Mouse (Mus musculus): Measurements from ENCODE around the gene Slc27a2. TPM values are rescaled to one million over a fixed set of nuclear protein-coding genes. Genes with fewer than 3 reads are reported as not detected.

Gene Slc27a2
- polyA plus RNA-seq (2017; shearing (Covaris generic)) = not detected

DNA sequence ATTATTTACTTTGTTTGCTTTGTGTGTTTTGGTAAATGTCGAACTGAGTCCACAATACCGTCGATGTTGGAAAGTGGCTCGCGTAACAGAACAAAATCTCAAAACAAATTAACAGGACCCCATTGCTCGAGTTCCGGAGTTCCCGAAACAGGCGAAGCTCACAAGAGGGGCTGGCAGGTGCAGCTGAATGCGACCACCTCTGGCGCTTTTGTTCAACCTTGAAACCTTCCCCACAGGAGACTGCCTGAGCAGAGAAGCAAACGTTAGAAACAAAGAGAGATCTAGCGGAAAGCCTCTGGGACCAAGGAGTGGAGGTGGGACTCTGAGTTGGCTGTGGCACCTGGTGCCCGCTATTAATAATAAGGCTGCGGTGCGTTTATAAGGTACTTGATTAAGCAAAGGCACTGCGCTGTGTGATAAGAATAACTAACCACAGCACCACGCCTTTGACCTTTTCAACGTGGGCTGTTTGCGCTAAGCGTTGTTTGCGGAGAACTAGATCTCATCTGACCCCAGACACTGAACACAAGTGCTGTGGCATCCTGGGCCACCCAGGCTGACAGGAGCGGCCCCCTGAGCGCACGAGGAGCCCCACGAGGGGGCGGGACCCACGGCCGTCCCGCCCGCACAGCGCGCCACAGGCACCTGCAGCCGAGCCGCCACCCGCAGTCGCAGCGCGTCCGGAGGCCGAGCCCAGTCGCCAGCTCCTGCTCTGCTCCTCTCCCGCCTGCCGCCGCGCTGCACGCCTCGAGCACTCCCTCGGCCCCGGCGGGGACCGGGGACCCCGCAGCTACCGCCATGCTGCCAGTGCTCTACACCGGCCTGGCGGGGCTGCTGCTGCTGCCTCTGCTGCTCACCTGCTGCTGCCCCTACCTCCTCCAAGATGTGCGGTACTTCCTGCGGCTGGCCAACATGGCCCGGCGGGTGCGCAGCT is at the start of gene Slc27a2:
Gene Slc27a2, plus strand, starts transcription at position 51 of the 934 bp plus-strand sequence.

DNA sequence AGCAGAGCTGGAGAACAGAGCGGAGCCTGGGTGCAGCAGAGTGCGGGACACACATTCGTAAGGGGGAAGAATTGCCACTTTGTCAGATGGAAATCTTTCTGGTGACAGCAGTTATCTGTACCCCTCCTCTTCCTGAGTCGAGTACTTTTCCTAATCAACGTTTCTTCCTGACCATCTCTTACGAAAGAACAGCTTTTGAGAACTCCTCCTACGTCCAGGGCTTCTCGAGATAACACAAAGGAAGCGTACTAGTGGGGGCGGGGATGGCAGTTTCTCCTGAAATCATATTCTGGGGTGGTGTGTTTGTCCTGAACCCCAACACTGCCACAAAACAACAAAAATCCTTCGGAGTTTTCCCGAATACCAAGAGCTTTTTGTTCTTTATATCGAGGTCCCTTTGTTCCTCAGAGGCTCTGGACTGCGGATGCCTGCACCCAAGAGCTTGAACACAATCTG is 67.1 kb downstream of the Slc27a2 start, which contains the start of gene Hdc:
Gene Hdc, minus strand, starts transcription at position 51 of the 456 bp plus-strand sequence.

Other genes with a start within 250 kb of the Slc27a2 start
- 40.8 TPM for gene Atp8b4, start 51.7 kb upstream of the Slc27a2 start, polyA plus RNA-seq (2017; shearing (Covaris generic))
- 13.3 TPM for gene Hdc, start 66.9 kb downstream of the Slc27a2 start, polyA plus RNA-seq (2017; shearing (Covaris generic))
- 271 TPM for gene Gabpb1, start 123.9 kb downstream of the Slc27a2 start, polyA plus RNA-seq (2017; shearing (Covaris generic))
- 48.2 TPM for gene Usp8, start 154.9 kb downstream of the Slc27a2 start, polyA plus RNA-seq (2017; shearing (Covaris generic))
- gene Usp50, start 231.1 kb downstream of the Slc27a2 start, polyA plus RNA-seq (2017; shearing (Covaris generic)) = 3.6 TPM